Mouse (Mus musculus): ENCODE measurements around the gene Trim14.

The Trim14 gene

GRCm38 (mm10) chr4:46485696-46486417, 50.1 kb downstream of the Trim14 start:
- no peaks in the 10 kb centered on the region for H3K27me3 ChIP-seq (ENCODE audit: insufficient read depth, low read length)
- H3K36me3 ChIP-seq (ENCODE audit: insufficient read depth, low read length) = 0 out of 2 replicates have a peak, but pooled peaks cover 2% of the 10 kb centered on the region
- no peak overlapping the region; the same call in 1 of the 2 replicates for H3K4me3 ChIP-seq (replicated peaks; ENCODE audit: low read length)
- peaks cover 60% of the 10 kb centered on the region for H3K4me1 ChIP-seq (replicated peaks; ENCODE audit: low read depth, low read length)
- H3K9me3 ChIP-seq (ENCODE audit: low read length) = no peaks in the 10 kb centered on the region
- TF ChIP-seq CTCF (conservative IDR thresholded peaks at IDR 0.05; ENCODE audit: low read length) (no peak), NANOG (IDR thresholded peaks at IDR 0.05; ENCODE audit: borderline replicate concordance, low read length) (no peak), POU5F1 (IDR thresholded peaks at IDR 0.05; ENCODE audit: borderline replicate concordance, low read length) (no peak)

- H3K9me3 ChIP-seq (ENCODE audit: low read length) = no peaks in the 10 kb centered on the region
- H3K36me3 ChIP-seq (ENCODE audit: insufficient read depth, low read length) = peaks cover 51% of the 10 kb centered on the region
- TF ChIP-seq CTCF (conservative IDR thresholded peaks at IDR 0.05; ENCODE audit: low read length) = no peak
- TF ChIP-seq NANOG (IDR thresholded peaks at IDR 0.05; ENCODE audit: borderline replicate concordance, low read length) = no peak
- TF ChIP-seq POU5F1 (IDR thresholded peaks at IDR 0.05; ENCODE audit: borderline replicate concordance, low read length) = no peak
- no peak overlapping the region for H3K4me3 ChIP-seq (replicated peaks; ENCODE audit: low read length)
- no peaks in the 10 kb centered on the region for H3K27me3 ChIP-seq (ENCODE audit: insufficient read depth, low read length)
- H3K4me1 ChIP-seq (replicated peaks; ENCODE audit: low read depth, low read length) = peaks cover 39% of the 10 kb centered on the region
Observed at GRCm38 (mm10) chr4:46479081-46479480, 56.9 kb downstream of the Trim14 start.

- Histone ChIP-seq H3K36me3 (ENCODE audit: insufficient read depth, low read length) (peaks cover 91% of the 10 kb centered on the region), H3K9me3 (ENCODE audit: low read length) (no peaks in the 10 kb centered on the region), H3K27me3 (ENCODE audit: insufficient read depth, low read length) (no peaks in the 10 kb centered on the region), H3K4me1 (replicated peaks; ENCODE audit: low read depth, low read length) (peaks cover 60% of the 10 kb centered on the region), H3K4me3 (replicated peaks; ENCODE audit: low read length) (no peak overlapping the region; the same call in 1 of the 2 replicates)
- TF ChIP-seq CTCF (conservative IDR thresholded peaks at IDR 0.05; ENCODE audit: low read length) = no peak
- TF ChIP-seq NANOG (IDR thresholded peaks at IDR 0.05; ENCODE audit: borderline replicate concordance, low read length) = no peak
- TF ChIP-seq POU5F1 (IDR thresholded peaks at IDR 0.05; ENCODE audit: borderline replicate concordance, low read length) = no peak
Observed at GRCm38 (mm10) chr4:46475101-46475500, 60.8 kb downstream of the Trim14 start.

- TF ChIP-seq POU5F1 (IDR thresholded peaks at IDR 0.05; ENCODE audit: borderline replicate concordance, low read length) (no peak), CTCF (conservative IDR thresholded peaks at IDR 0.05; ENCODE audit: low read length) (no peak), NANOG (IDR thresholded peaks at IDR 0.05; ENCODE audit: borderline replicate concordance, low read length) (no peak)
- Histone ChIP-seq H3K27me3 (ENCODE audit: insufficient read depth, low read length) (no peaks in the 10 kb centered on the region), H3K36me3 (ENCODE audit: insufficient read depth, low read length) (peaks cover 100% of the 10 kb centered on the region), H3K4me1 (replicated peaks; ENCODE audit: low read depth, low read length) (peaks cover 94% of the 10 kb centered on the region), H3K9me3 (ENCODE audit: low read length) (no peaks in the 10 kb centered on the region), H3K4me3 (replicated peaks; ENCODE audit: low read length) (no peak overlapping the region)
Observed at GRCm38 (mm10) chr4:46465740-46466139, 70.2 kb downstream of the Trim14 start.

GRCm38 (mm10) chr4:46463130-46463830, 72.7 kb downstream of the Trim14 start:
- Histone ChIP-seq H3K9me3 (ENCODE audit: low read length) (no peaks in the 10 kb centered on the region), H3K4me3 (replicated peaks; ENCODE audit: low read length) (no peak overlapping the region), H3K4me1 (replicated peaks; ENCODE audit: low read depth, low read length) (peaks cover 94% of the 10 kb centered on the region), H3K27me3 (ENCODE audit: insufficient read depth, low read length) (no peaks in the 10 kb centered on the region), H3K36me3 (ENCODE audit: insufficient read depth, low read length) (peaks cover 100% of the 10 kb centered on the region)
- TF ChIP-seq CTCF (conservative IDR thresholded peaks at IDR 0.05; ENCODE audit: low read length) = peak; percentile 31; the same call in 1 of the 2 replicates
- TF ChIP-seq NANOG (IDR thresholded peaks at IDR 0.05; ENCODE audit: borderline replicate concordance, low read length) = no peak
- TF ChIP-seq POU5F1 (IDR thresholded peaks at IDR 0.05; ENCODE audit: borderline replicate concordance, low read length) = no peak

- Histone ChIP-seq H3K4me3 (replicated peaks; ENCODE audit: low read length) (no peak overlapping the region), H3K4me1 (replicated peaks; ENCODE audit: low read depth, low read length) (peaks cover 96% of the 10 kb centered on the region), H3K36me3 (ENCODE audit: insufficient read depth, low read length) (peaks cover 94% of the 10 kb centered on the region), H3K27me3 (ENCODE audit: insufficient read depth, low read length) (no peaks in the 10 kb centered on the region), H3K9me3 (ENCODE audit: low read length) (no peaks in the 10 kb centered on the region)
- TF ChIP-seq NANOG (IDR thresholded peaks at IDR 0.05; ENCODE audit: borderline replicate concordance, low read length) = no peak
- TF ChIP-seq POU5F1 (IDR thresholded peaks at IDR 0.05; ENCODE audit: borderline replicate concordance, low read length) = no peak
- no peak for TF ChIP-seq CTCF (conservative IDR thresholded peaks at IDR 0.05; ENCODE audit: low read length)
Observed at GRCm38 (mm10) chr4:46458411-46458810, 77.5 kb downstream of the Trim14 start.

- peak overlapping the region; percentile 33 for H3K4me3 ChIP-seq (replicated peaks; ENCODE audit: low read length)
Observed at GRCm38 (mm10) chr4:46457186-46457585, 78.8 kb downstream of the Trim14 start.

GRCm38 (mm10) chr4:46456762-46457161, 79.2 kb downstream of the Trim14 start:
- no peaks in the 10 kb centered on the region for H3K27me3 ChIP-seq (ENCODE audit: insufficient read depth, low read length)
- no peak for TF ChIP-seq NANOG (IDR thresholded peaks at IDR 0.05; ENCODE audit: borderline replicate concordance, low read length)
- no peak for TF ChIP-seq POU5F1 (IDR thresholded peaks at IDR 0.05; ENCODE audit: borderline replicate concordance, low read length)
- TF ChIP-seq CTCF (conservative IDR thresholded peaks at IDR 0.05; ENCODE audit: low read length) = no peak
- peaks cover 80% of the 10 kb centered on the region for H3K36me3 ChIP-seq (ENCODE audit: insufficient read depth, low read length)
- H3K4me1 ChIP-seq (replicated peaks; ENCODE audit: low read depth, low read length) = peaks cover 85% of the 10 kb centered on the region
- no peaks in the 10 kb centered on the region for H3K9me3 ChIP-seq (ENCODE audit: low read length)
- peak overlapping the region; percentile 33 for H3K4me3 ChIP-seq (replicated peaks; ENCODE audit: low read length)

More at GRCm38 (mm10) chr4:46457186-46457585, 78.8 kb downstream of the Trim14 start:
- peaks cover 88% of the 10 kb centered on the region for H3K4me1 ChIP-seq (replicated peaks; ENCODE audit: low read depth, low read length)
- peaks cover 85% of the 10 kb centered on the region for H3K36me3 ChIP-seq (ENCODE audit: insufficient read depth, low read length)
- H3K9me3 ChIP-seq (ENCODE audit: low read length) = no peaks in the 10 kb centered on the region
- TF ChIP-seq NANOG (IDR thresholded peaks at IDR 0.05; ENCODE audit: borderline replicate concordance, low read length) (no peak), CTCF (conservative IDR thresholded peaks at IDR 0.05; ENCODE audit: low read length) (no peak), POU5F1 (IDR thresholded peaks at IDR 0.05; ENCODE audit: borderline replicate concordance, low read length) (no peak)
- no peaks in the 10 kb centered on the region for H3K27me3 ChIP-seq (ENCODE audit: insufficient read depth, low read length)
